Mouse (Mus musculus) macrophage (primary cell): Measurements from ENCODE around the gene Sppl2c. TPM values are rescaled to one million over a fixed set of nuclear protein-coding genes. Genes with fewer than 3 reads are reported as not detected.

ENCODE experiments used
- H3K27ac ChIP-seq: fragments of 350-480 bp; formaldehyde crosslinking; 2 replicates; pipeline ENCODE4 v1.9.0; 2021
- H3K36me3 ChIP-seq: fragments of 350-480 bp; formaldehyde crosslinking; 2 replicates; pipeline ENCODE4 v1.9.0; 2021; ENCODE audit errors: inconsistent target
- H3K4me3 ChIP-seq: fragments of 350-480 bp; formaldehyde crosslinking; 2 replicates; pipeline ENCODE4 v1.9.0; 2021; ENCODE audit errors: inconsistent target
- H3K79me2 ChIP-seq: fragments of 350-480 bp; formaldehyde crosslinking; 2 replicates; pipeline ENCODE4 v1.9.0; 2021; ENCODE audit errors: inconsistent target
- WGBS: methylation state at CpG from one replicate; pipeline ENCODE4 v1.1.7; 2026; ENCODE audit warnings: inconsistent platforms; ENCODE audit not compliant: missing documents; 5-methylcytosine and 5-hydroxymethylcytosine counted together
- polyA plus RNA-seq: library from polyadenylated mRNA; stranded (reverse); fragments of 250-400 nt; gene quantifications from 3 replicates; pipeline ENCODE4 v1.2.4, GENCODE M21; 2018; ENCODE audit warnings: inconsistent platforms

The Sppl2c gene
- polyA plus RNA-seq, 1 experiment from 2014 or later = not detected

- Histone ChIP-seq H3K4me3 (no peak overlapping the region), H3K36me3 (no peaks in the 10 kb centered on the region), H3K79me2 (no peaks in the 10 kb centered on the region), H3K27ac (no peak overlapping the region)
- WGBS = 87% methylated on average over 4 of the region's 4 CpGs
Observed at GRCm38 (mm10) chr11:104220291-104220690, 34.2 kb downstream of the Sppl2c start.

- Histone ChIP-seq H3K27ac (no peak overlapping the region), H3K36me3 (no peaks in the 10 kb centered on the region), H3K79me2 (no peaks in the 10 kb centered on the region), H3K4me3 (no peak overlapping the region)
- WGBS = 72% methylated on average over 5 of the region's 5 CpGs
Observed at GRCm38 (mm10) chr11:104221751-104222150, 35.6 kb downstream of the Sppl2c start.

- H3K79me2 ChIP-seq = no peaks in the 10 kb centered on the region
- H3K27ac ChIP-seq = no peak overlapping the region
- whole genome bisulfite sequencing = 73% methylated on average over 9 of the region's 9 CpGs
- no peaks in the 10 kb centered on the region for H3K36me3 ChIP-seq
- H3K4me3 ChIP-seq = no peak overlapping the region
Observed at GRCm38 (mm10) chr11:104223301-104223700, 37.2 kb downstream of the Sppl2c start.

GRCm38 (mm10) chr11:104229391-104229790 lies 43.3 kb downstream of the Sppl2c start:
- no peak overlapping the region for H3K27ac ChIP-seq
- 71% methylated on average over 4 of the region's 4 CpGs for WGBS
- H3K4me3 ChIP-seq = no peak overlapping the region
- H3K79me2 ChIP-seq = no peaks in the 10 kb centered on the region
- no peaks in the 10 kb centered on the region for H3K36me3 ChIP-seq

- WGBS = 13% methylated on average over 9 of the region's 9 CpGs
- H3K4me3 ChIP-seq = peak overlapping the region; percentile 29; the same call in 1 of the 2 replicates
- H3K27ac ChIP-seq = no peak overlapping the region
- no peaks in the 10 kb centered on the region for H3K79me2 ChIP-seq
- H3K36me3 ChIP-seq = no peaks in the 10 kb centered on the region
Observed at GRCm38 (mm10) chr11:104230066-104230778, 44.1 kb downstream of the Sppl2c start.

- 2% methylated on average over 56 of the region's 94 CpGs for WGBS
- no peaks in the 10 kb centered on the region for H3K36me3 ChIP-seq
- no peak within 1 kb of the TSS for H3K27ac ChIP-seq
- H3K4me3 ChIP-seq = peak within 1 kb of the TSS; percentile 29
- H3K79me2 ChIP-seq = no peaks in the 10 kb centered on the region
Observed at GRCm38 (mm10) chr11:104231041-104231911, 45.1 kb downstream of the Sppl2c start, which contains the start of gene Mapt. TSS of gene Mapt (plus strand) at chr11:104231390.

- Histone ChIP-seq H3K27ac (no peak overlapping the region), H3K79me2 (no peaks in the 10 kb centered on the region), H3K36me3 (no peaks in the 10 kb centered on the region), H3K4me3 (no peak overlapping the region)
- WGBS = 1% methylated on average over 63 of the region's 72 CpGs
Observed at GRCm38 (mm10) chr11:104232141-104233061, 46.3 kb downstream of the Sppl2c start.

GRCm38 (mm10) chr11:104233101-104233500 lies 47.0 kb downstream of the Sppl2c start:
- H3K4me3 ChIP-seq = no peak overlapping the region
- no peaks in the 10 kb centered on the region for H3K79me2 ChIP-seq
- 7% methylated on average over 7 of the region's 10 CpGs for WGBS
- no peak overlapping the region for H3K27ac ChIP-seq
- H3K36me3 ChIP-seq = no peaks in the 10 kb centered on the region

GRCm38 (mm10) chr11:104233574-104234206 lies 47.6 kb downstream of the Sppl2c start:
- H3K36me3 ChIP-seq = no peaks in the 10 kb centered on the region
- no peaks in the 10 kb centered on the region for H3K79me2 ChIP-seq
- 4% methylated on average over 30 of the region's 30 CpGs for WGBS
- H3K27ac ChIP-seq = no peak overlapping the region
- H3K4me3 ChIP-seq = no peak overlapping the region

GRCm38 (mm10) chr11:104234680-104235079 lies 48.6 kb downstream of the Sppl2c start:
- Histone ChIP-seq H3K4me3 (no peak overlapping the region), H3K79me2 (no peaks in the 10 kb centered on the region), H3K36me3 (no peaks in the 10 kb centered on the region), H3K27ac (no peak overlapping the region)
- 46% methylated on average over 6 of the region's 6 CpGs for WGBS

- H3K27ac ChIP-seq = no peak overlapping the region
- 64% methylated on average over 2 of the region's 2 CpGs for WGBS
- no peak overlapping the region for H3K4me3 ChIP-seq
- H3K36me3 ChIP-seq = no peaks in the 10 kb centered on the region
- no peaks in the 10 kb centered on the region for H3K79me2 ChIP-seq
Observed at GRCm38 (mm10) chr11:104235881-104236280, 49.8 kb downstream of the Sppl2c start.

- Histone ChIP-seq H3K36me3 (no peaks in the 10 kb centered on the region), H3K79me2 (no peaks in the 10 kb centered on the region), H3K27ac (no peak overlapping the region), H3K4me3 (no peak overlapping the region)
- WGBS = 75% methylated on average over 7 of the region's 7 CpGs
Observed at GRCm38 (mm10) chr11:104237226-104237625, 51.1 kb downstream of the Sppl2c start.

- Histone ChIP-seq H3K27ac (no peak overlapping the region), H3K79me2 (no peaks in the 10 kb centered on the region), H3K36me3 (no peaks in the 10 kb centered on the region), H3K4me3 (no peak overlapping the region)
- WGBS = 68% methylated on average over 13 of the region's 13 CpGs
Observed at GRCm38 (mm10) chr11:104237958-104238747, 52.0 kb downstream of the Sppl2c start.
